Mouse (Mus musculus): ENCODE measurements around the gene 1700015F17Rik. TPM values are rescaled to one million over a fixed set of nuclear protein-coding genes. Genes with fewer than 3 reads are reported as not detected.

Gene 1700015F17Rik
- total and polyA plus RNA-seq, 3 experiments, result not detected

- Histone ChIP-seq H3K9ac (ENCODE audit: insufficient read depth, low read depth) (no peak overlapping the region), H3K9me3 (replicated peaks; ENCODE audit: low read length) (no peaks in the 10 kb centered on the region), H3K27ac (ENCODE audit: insufficient read depth, low read depth) (no peak overlapping the region), H3K79me2 (replicated peaks; ENCODE audit: control insufficient read depth, extremely low read depth, insufficient read depth, poor library complexity, severe bottlenecking) (no peaks in the 10 kb centered on the region), H3K4me1 (ENCODE audit: control insufficient read depth in 1 of 2, insufficient read depth in 2 of 2) (peaks cover 5 to 8% of the 10 kb centered on the region in 2 experiments; a peak in 2 of 4 replicates), H3K4me2 (ENCODE audit: insufficient read depth, low read depth, poor library complexity, severe bottlenecking) (no peak overlapping the region), H3K4me3 (replicated peaks in 1 of 3; ENCODE audit: low read depth in 2 of 3, low read length in 2 of 3, poor library complexity in 1 of 3) (no peak overlapping the region), H3K27me3 (replicated peaks) (no peaks in the 10 kb centered on the region), H3K36me3 (replicated peaks in 1 of 2; ENCODE audit: control insufficient read depth in 1 of 2, insufficient read depth in 1 of 2, low read length in 1 of 2) (no peaks in the 10 kb centered on the region)
- no peak for TF ChIP-seq MAFK (IDR thresholded peaks at IDR 0.05; ENCODE audit: insufficient replicate concordance, low read length)
- no peak for TF ChIP-seq ZKSCAN1 (IDR thresholded peaks at IDR 0.05; ENCODE audit: borderline replicate concordance, low read depth, low read length)
- TF ChIP-seq SIN3A (IDR thresholded peaks at IDR 0.05; ENCODE audit: low read length), result no peak
- TF ChIP-seq MYC (IDR thresholded peaks at IDR 0.05; ENCODE audit: low read depth, low read length), result no peak
- no peak for TF ChIP-seq E2F4 (IDR thresholded peaks at IDR 0.05; ENCODE audit: insufficient replicate concordance, low read depth, low read length)
- TF ChIP-seq KAT2A (IDR thresholded peaks at IDR 0.05; ENCODE audit: insufficient replicate concordance, low read length), result no peak
- TF ChIP-seq PAX5 (IDR thresholded peaks at IDR 0.05; ENCODE audit: low read length), result no peak
- TF ChIP-seq CTCF (conservative IDR thresholded peaks at IDR 0.05 in 1 of 2, IDR thresholded peaks at IDR 0.05 in 1 of 2; ENCODE audit: low read depth in 2 of 2, low read length in 2 of 2), result no peak
- TF ChIP-seq USF2 (conservative IDR thresholded peaks at IDR 0.05; ENCODE audit: low read depth, low read length), result no peak
- dilution Hi-C loops (cut with MboI; ENCODE audit: extremely low pct_ligation_motif_present, extremely low pct_unique_long_range_greater_than_20kb, low sequenced_read_pairs) (no loop called here), in situ Hi-C loops (cut with MboI; ENCODE audit: low pct_ligation_motif_present, low pct_unique_long_range_greater_than_20kb, low sequenced_read_pairs) (no loop called here)
- no peak for DNase-seq (ENCODE audit: extremely low read depth)
Observed at GRCm38 (mm10) chr5:5483254-5483858, 4.4 kb upstream of the 1700015F17Rik start.

- peak; percentile 73 for DNase-seq (ENCODE audit: extremely low read depth)
- in situ Hi-C loops (cut with MboI; ENCODE audit: low pct_ligation_motif_present, low pct_unique_long_range_greater_than_20kb, low sequenced_read_pairs), result no loop called here
Observed at GRCm38 (mm10) chr5:5481662-5482061, 2.7 kb upstream of the 1700015F17Rik start.

More at GRCm38 (mm10) chr5:5481662-5482061, 2.7 kb upstream of the 1700015F17Rik start:
- dilution Hi-C loops (cut with MboI; ENCODE audit: extremely low pct_ligation_motif_present, extremely low pct_unique_long_range_greater_than_20kb, low sequenced_read_pairs), result no loop called here
- Histone ChIP-seq H3K9me3 (replicated peaks; ENCODE audit: low read length) (no peaks in the 10 kb centered on the region), H3K4me2 (ENCODE audit: insufficient read depth, low read depth, poor library complexity, severe bottlenecking) (peak overlapping the region; percentile 10; the same call in 1 of the 2 replicates), H3K79me2 (replicated peaks; ENCODE audit: control insufficient read depth, extremely low read depth, insufficient read depth, poor library complexity, severe bottlenecking) (no peaks in the 10 kb centered on the region), H3K27me3 (replicated peaks) (no peaks in the 10 kb centered on the region), H3K4me1 (ENCODE audit: control insufficient read depth in 1 of 2, insufficient read depth in 2 of 2) (peaks cover 5 to 8% of the 10 kb centered on the region in 2 experiments; a peak in 2 of 4 replicates), H3K9ac (ENCODE audit: insufficient read depth, low read depth) (0 out of 2 replicates have a peak overlapping the region, but pooled peaks have one; percentile 9), H3K27ac (ENCODE audit: insufficient read depth, low read depth) (no peak overlapping the region), H3K4me3 (replicated peaks in 1 of 3; ENCODE audit: low read depth in 2 of 3, low read length in 2 of 3, poor library complexity in 1 of 3) (no peak overlapping the region), H3K36me3 (replicated peaks in 1 of 2; ENCODE audit: control insufficient read depth in 1 of 2, insufficient read depth in 1 of 2, low read length in 1 of 2) (no peaks in the 10 kb centered on the region)
- TF ChIP-seq ETS1 (conservative IDR thresholded peaks at IDR 0.05; ENCODE audit: low read depth, low read length), result peak; percentile 44; the same call in 1 of the 2 replicates
- no peak; the same call in 1 of the 2 replicates for TF ChIP-seq JUN (IDR thresholded peaks at IDR 0.05; ENCODE audit: insufficient read depth, low read depth, low read length)
- no peak for TF ChIP-seq RCOR1 (conservative IDR thresholded peaks at IDR 0.05; ENCODE audit: low read depth, low read length)
- TF ChIP-seq SMC3 (IDR thresholded peaks at IDR 0.05; ENCODE audit: low read depth, low read length), result peak; percentile 91
- no peak for TF ChIP-seq SIN3A (IDR thresholded peaks at IDR 0.05; ENCODE audit: low read length)
- TF ChIP-seq PAX5 (IDR thresholded peaks at IDR 0.05; ENCODE audit: low read length), result no peak
- no peak for TF ChIP-seq ZMIZ1 (IDR thresholded peaks at IDR 0.05; ENCODE audit: low read depth, low read length)
- peak; percentile 70; the same call in 1 of the 2 replicates for TF ChIP-seq MYC (IDR thresholded peaks at IDR 0.05; ENCODE audit: low read depth, low read length)
- peak; percentile 90 for TF ChIP-seq RAD21 (IDR thresholded peaks at IDR 0.05; ENCODE audit: low read depth, low read length)
- TF ChIP-seq JUND (conservative IDR thresholded peaks at IDR 0.05; ENCODE audit: low read depth, low read length), result peak; percentile 64
- TF ChIP-seq ZC3H11A (IDR thresholded peaks at IDR 0.05; ENCODE audit: low read depth, low read length), result peak; percentile 85
- no peak for TF ChIP-seq HCFC1 (IDR thresholded peaks at IDR 0.05; ENCODE audit: low read depth, low read length)
- TF ChIP-seq CTCF (conservative IDR thresholded peaks at IDR 0.05 in 1 of 2, IDR thresholded peaks at IDR 0.05 in 1 of 2; ENCODE audit: low read depth in 2 of 2, low read length in 2 of 2), result peak; percentile 68 to 85
- TF ChIP-seq CHD2 (IDR thresholded peaks at IDR 0.05; ENCODE audit: low read length), result no peak
